In genomic region chr12:80290964-80291363, GRCm38 (mm10) we compare ENCODE assay signal across 11 mouse cellular contexts. TPM values are rescaled to one million over a fixed set of nuclear protein-coding genes. Genes with fewer than 3 reads are reported as not detected.
DNase-seq lines count a peak whose midpoint lies in the region; ATAC-seq lines count a peak whose summit lies in the region.
"Had no signal": no experiment of that assay in that cellular context is flagged by ENCODE, and none has a peak within 500 bp of the region (broad histone marks: within the 10 kb centered on the region; RNA-seq: fewer than 3 reads in every experiment).

No protein-coding gene starts in this region.

- peak; percentile 2 to 7 for DNase-seq in cerebellum, postnatal 14 days
- peak; percentile 31 for DNase-seq in left cerebral cortex, postnatal 10 days (ENCODE audit: extremely low spot score in 1 of 2, low spot score in 2 of 2)
- DNase-seq in left cerebral cortex, adult 11 months (ENCODE audit: low spot score) = no peak
- DNase-seq in frontal cortex, postnatal 36 days (ENCODE audit: low spot score in 2 of 2) = peak; percentile 15 to 17
- DNase-seq in right cerebral cortex, adult 2 months (ENCODE audit: low spot score in 2 of 2) = peak; percentile 12 to 28
- DNase-seq in embryo, embryonic 9.5 days (ENCODE audit: extremely low spot score) = no peak
- DNase-seq: kidney, adult 11 months; lung, embryonic 14.5 days had no signal

- intact Hi-C loops in left cerebral cortex, postnatal 10 days (cut with DNase I) = no loop called here

- no peak; the same call in 1 of the 2 replicates for ATAC-seq in cerebellum, adult (ENCODE audit: insufficient number of reproducible peaks, low FRiP score, low TSS enrichment)
- no peak for ATAC-seq in granulocyte monocyte progenitor cell, adult 5-6 weeks (replicated peaks; ENCODE audit: poor library complexity, severe bottlenecking)
- ATAC-seq: activated CD4-positive, CD25-positive, alpha-beta regulatory T cell, adult 4 months had no signal

RNA-seq across cellular contexts. Expression of gene Actn1, which starts 30.8 kb away (rescaled TPM):
- total RNA-seq in left cerebral cortex, postnatal 10 days (2021) = 100 to 1,000 TPM in 1 of 2 experiments, 10 to 100 TPM in 1; 88.2 to 103 TPM
- 14.7 and 18.2 TPM in 2 replicates for total RNA-seq in granulocyte monocyte progenitor cell, adult 5-6 weeks (2014; fragmentation: Nextera tagmentation)
- total RNA-seq in granulocyte monocyte progenitor cell, adult 5-6 weeks (2017) = 10.1 and 13.9 TPM in 2 replicates

Comparison
In these comparisons a context has a peak if more than half of its experiments do, and no peak if none do; other contexts are left out.
1. DNase-seq: peak in cerebellum, postnatal 14 days (2 of 2), left cerebral cortex, postnatal 10 days (2 of 2), frontal cortex, postnatal 36 days (2 of 2) and right cerebral cortex, adult 2 months (2 of 2); none in left cerebral cortex, adult 11 months (single experiment) and embryo, embryonic 9.5 days (single experiment).
2. RNA of gene Actn1, which starts 30.8 kb away (total RNA-seq): 88.2 to 103 TPM in left cerebral cortex, postnatal 10 days; 10.1 to 18.2 TPM in granulocyte monocyte progenitor cell, adult 5-6 weeks; every median in the first group is over 4 times any median in the second.